Mouse (Mus musculus): ENCODE data around the gene Lrp2. TPM values are rescaled to one million over a fixed set of nuclear protein-coding genes. Genes with fewer than 3 reads are reported as not detected.

Gene Lrp2
- 1.6 TPM in 2 replicates for polyA plus RNA-seq (2015; fragmentation: Nextera tagmentation; extraction: Ambion mirVana)

DNA sequence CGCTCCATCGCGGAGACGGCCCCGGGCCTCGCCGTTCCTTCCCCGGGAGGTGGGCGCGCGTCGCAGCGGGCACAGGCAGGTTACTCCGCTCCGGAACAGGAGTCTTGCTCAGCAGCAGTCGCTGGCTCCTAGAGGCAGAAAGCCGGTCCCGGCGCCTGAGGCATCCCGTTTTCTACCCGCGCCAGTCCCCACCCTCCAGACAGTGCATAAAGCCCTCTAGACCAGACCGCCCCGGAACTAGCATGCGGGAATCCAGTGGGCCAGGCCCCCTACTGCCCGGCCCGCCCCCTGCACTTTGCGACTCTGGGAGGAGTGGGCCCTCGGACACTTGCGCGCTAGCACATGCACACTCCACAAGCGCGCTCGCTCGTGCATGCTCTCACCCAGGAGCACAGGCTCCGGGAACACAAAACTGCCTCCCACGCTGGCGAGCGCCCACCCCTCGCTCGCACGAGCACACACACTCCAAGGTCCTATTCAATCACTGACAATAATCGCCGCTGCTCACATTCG is at the start of gene Lrp2:
Gene Lrp2 (minus strand): TSS at position 180 of the 513 bp plus-strand sequence.
- WGBS: under 1% methylated on average over 44 of the region's 45 CpGs
- Histone ChIP-seq H3K4me2 (replicated peaks; ENCODE audit: low read depth) (peak within 1 kb of the TSS; percentile 99), H3K9ac (ENCODE audit: low read depth, low read length) (peak within 1 kb of the TSS; percentile 5; the same call in 1 of the 2 replicates), H3K4me3 (ENCODE audit: low read depth, low read length) (peak within 1 kb of the TSS; percentile 57), H3K27me3 (replicated peaks; ENCODE audit: control insufficient read depth, insufficient read depth, low read length) (peaks cover 58% of the 10 kb centered on the region), H3K4me1 (replicated peaks; ENCODE audit: control insufficient read depth, insufficient read depth, low read length) (0 out of 2 replicates have a peak, but pooled peaks cover 11% of the 10 kb centered on the region), H3K36me3 (ENCODE audit: control insufficient read depth, insufficient read depth) (no peaks in the 10 kb centered on the region), H3K9me3 (ENCODE audit: control insufficient read depth) (no peaks in the 10 kb centered on the region), H3K27ac (ENCODE audit: low read depth, low read length) (no peak within 1 kb of the TSS)
- peak; percentile 45 for ATAC-seq
- 0 out of 2 replicates have a peak, but pooled peaks have one; percentile 17 for TF ChIP-seq CTCF (IDR thresholded peaks at IDR 0.05; ENCODE audit: low read depth)

DNA sequence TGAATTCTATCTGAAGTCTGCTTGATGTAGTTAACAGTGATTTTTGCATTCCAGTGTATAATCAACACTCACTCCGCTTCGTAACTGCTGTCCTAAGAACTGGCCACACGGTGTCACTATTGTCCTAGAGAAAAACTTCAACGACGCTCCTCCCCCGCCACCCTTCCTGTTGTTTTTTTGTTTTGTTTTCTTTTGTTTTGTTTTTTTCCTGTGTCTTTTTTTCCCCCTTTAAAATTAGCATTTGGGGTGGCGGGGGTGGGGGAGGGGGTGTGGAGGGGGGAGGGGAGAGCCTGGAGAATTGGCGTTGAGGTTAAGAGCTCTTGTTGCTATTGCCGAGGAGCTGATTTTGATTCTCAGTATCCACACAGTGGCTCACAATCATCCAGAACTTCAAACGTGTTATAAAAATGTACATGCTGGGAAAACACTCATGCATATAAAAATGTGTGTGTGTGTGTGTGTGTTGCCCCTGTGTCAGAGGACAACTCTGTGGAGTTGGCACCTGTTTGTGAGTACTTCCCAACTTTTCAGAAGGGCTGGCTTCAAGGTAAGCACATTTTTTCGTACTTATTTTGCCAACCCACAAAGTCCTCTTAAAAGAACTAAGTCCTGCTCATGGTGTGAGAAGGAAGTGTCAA is 49.3 kb upstream of the Lrp2 start:
- no peaks in the 10 kb centered on the region for H3K9me3 ChIP-seq (ENCODE audit: control insufficient read depth)
- H3K4me3 ChIP-seq (ENCODE audit: low read depth, low read length): peak overlapping the region; percentile 45
- peak; percentile 84 for TF ChIP-seq CTCF (IDR thresholded peaks at IDR 0.05; ENCODE audit: low read depth)
- H3K4me1 ChIP-seq (replicated peaks; ENCODE audit: control insufficient read depth, insufficient read depth, low read length): no peaks in the 10 kb centered on the region
- H3K27me3 ChIP-seq (replicated peaks; ENCODE audit: control insufficient read depth, insufficient read depth, low read length): no peaks in the 10 kb centered on the region
- WGBS: 8% methylated on average over 11 of the region's 11 CpGs
- peak; percentile 34; the same call in 1 of the 2 replicates for ATAC-seq
- H3K36me3 ChIP-seq (ENCODE audit: control insufficient read depth, insufficient read depth): no peaks in the 10 kb centered on the region
- no peak overlapping the region for H3K9ac ChIP-seq (ENCODE audit: low read depth, low read length)
- H3K4me2 ChIP-seq (replicated peaks; ENCODE audit: low read depth): peak overlapping the region; percentile 61
- H3K27ac ChIP-seq (ENCODE audit: low read depth, low read length): no peak overlapping the region

DNA sequence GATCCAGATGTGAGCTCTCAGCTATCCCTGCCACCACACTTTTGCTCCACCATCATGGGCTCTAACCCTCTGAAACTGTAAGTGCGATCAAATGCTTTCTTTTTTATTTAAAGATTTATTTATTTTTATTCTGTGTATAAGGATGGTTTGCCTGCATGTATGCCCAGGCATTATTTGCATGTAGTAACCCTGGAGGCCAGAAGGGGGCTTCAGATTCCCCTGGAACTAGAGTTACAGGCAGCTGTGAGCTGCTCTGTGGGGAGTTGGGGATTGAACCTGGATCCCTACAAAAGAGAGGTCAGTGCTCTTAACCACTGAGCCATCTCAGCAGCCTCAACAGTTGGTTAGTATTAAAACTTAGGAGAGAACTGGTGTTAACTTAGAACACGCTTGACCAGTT is 45.6 kb upstream of the Lrp2 start:
- H3K36me3 ChIP-seq (ENCODE audit: control insufficient read depth, insufficient read depth): no peaks in the 10 kb centered on the region
- peak; percentile 49 for TF ChIP-seq CTCF (IDR thresholded peaks at IDR 0.05; ENCODE audit: low read depth)
- H3K27me3 ChIP-seq (replicated peaks; ENCODE audit: control insufficient read depth, insufficient read depth, low read length): no peaks in the 10 kb centered on the region
- ATAC-seq: no peak
- H3K4me3 ChIP-seq (ENCODE audit: low read depth, low read length): no peak overlapping the region
- 87% methylated on average over 2 of the region's 2 CpGs for WGBS
- no peak overlapping the region for H3K27ac ChIP-seq (ENCODE audit: low read depth, low read length)
- no peak overlapping the region for H3K9ac ChIP-seq (ENCODE audit: low read depth, low read length)
- H3K4me1 ChIP-seq (replicated peaks; ENCODE audit: control insufficient read depth, insufficient read depth, low read length): no peaks in the 10 kb centered on the region
- no peak overlapping the region for H3K4me2 ChIP-seq (replicated peaks; ENCODE audit: low read depth)
- H3K9me3 ChIP-seq (ENCODE audit: control insufficient read depth): no peaks in the 10 kb centered on the region

DNA sequence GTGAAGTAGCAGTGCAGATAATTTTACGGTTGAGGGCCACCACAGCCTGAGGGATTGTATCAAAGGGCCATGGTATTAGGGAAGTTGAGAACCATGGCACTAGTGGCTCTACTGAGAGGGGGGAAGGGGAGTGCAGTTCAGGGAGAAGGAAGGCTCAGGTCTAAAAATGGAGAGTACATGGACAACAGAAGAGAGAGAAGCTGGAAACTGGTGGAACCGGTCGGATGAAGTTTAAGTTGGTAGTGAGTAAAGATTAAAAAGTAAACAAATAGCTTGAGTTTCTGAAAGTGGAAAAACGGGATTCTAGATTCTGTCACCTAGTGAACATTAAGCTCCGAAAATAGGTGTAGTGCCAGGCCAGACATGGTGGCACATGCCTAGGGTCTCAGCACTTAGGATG is 44.9 kb upstream of the Lrp2 start:
- Histone ChIP-seq H3K27me3 (replicated peaks; ENCODE audit: control insufficient read depth, insufficient read depth, low read length) (no peaks in the 10 kb centered on the region), H3K9ac (ENCODE audit: low read depth, low read length) (no peak overlapping the region), H3K4me1 (replicated peaks; ENCODE audit: control insufficient read depth, insufficient read depth, low read length) (no peaks in the 10 kb centered on the region), H3K27ac (ENCODE audit: low read depth, low read length) (no peak overlapping the region), H3K9me3 (ENCODE audit: control insufficient read depth) (no peaks in the 10 kb centered on the region), H3K4me2 (replicated peaks; ENCODE audit: low read depth) (no peak overlapping the region), H3K4me3 (ENCODE audit: low read depth, low read length) (no peak overlapping the region), H3K36me3 (ENCODE audit: control insufficient read depth, insufficient read depth) (no peaks in the 10 kb centered on the region)
- WGBS: 44% methylated on average over 5 of the region's 5 CpGs
- no peak for ATAC-seq
- no peak for TF ChIP-seq CTCF (IDR thresholded peaks at IDR 0.05; ENCODE audit: low read depth)

DNA sequence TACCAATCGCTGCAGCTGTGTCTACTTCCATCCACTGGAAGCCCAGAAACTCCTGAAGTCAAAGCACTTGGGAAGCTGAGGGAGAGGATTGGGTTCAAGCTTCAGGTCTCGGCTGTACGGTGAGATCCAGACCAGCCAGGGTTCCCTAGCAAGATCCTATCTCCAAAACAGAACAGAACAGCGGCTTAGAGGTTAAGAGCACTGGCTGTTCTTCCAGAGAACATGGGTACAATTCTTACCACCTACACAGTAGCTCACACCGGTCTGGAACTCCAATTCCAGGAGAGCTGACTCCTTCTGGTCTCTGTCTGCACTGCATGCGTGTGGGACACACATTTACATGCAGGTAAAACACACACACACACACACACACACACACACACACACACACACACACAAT is 44.0 kb upstream of the Lrp2 start:
- 87% methylated on average over 6 of the region's 6 CpGs for WGBS
- Histone ChIP-seq H3K36me3 (ENCODE audit: control insufficient read depth, insufficient read depth) (no peaks in the 10 kb centered on the region), H3K27me3 (replicated peaks; ENCODE audit: control insufficient read depth, insufficient read depth, low read length) (no peaks in the 10 kb centered on the region), H3K4me2 (replicated peaks; ENCODE audit: low read depth) (0 out of 2 replicates have a peak overlapping the region, but pooled peaks have one; percentile 13), H3K4me1 (replicated peaks; ENCODE audit: control insufficient read depth, insufficient read depth, low read length) (no peaks in the 10 kb centered on the region), H3K9ac (ENCODE audit: low read depth, low read length) (no peak overlapping the region), H3K4me3 (ENCODE audit: low read depth, low read length) (no peak overlapping the region), H3K27ac (ENCODE audit: low read depth, low read length) (no peak overlapping the region), H3K9me3 (ENCODE audit: control insufficient read depth) (no peaks in the 10 kb centered on the region)
- no peak for TF ChIP-seq CTCF (IDR thresholded peaks at IDR 0.05; ENCODE audit: low read depth)
- ATAC-seq: no peak

DNA sequence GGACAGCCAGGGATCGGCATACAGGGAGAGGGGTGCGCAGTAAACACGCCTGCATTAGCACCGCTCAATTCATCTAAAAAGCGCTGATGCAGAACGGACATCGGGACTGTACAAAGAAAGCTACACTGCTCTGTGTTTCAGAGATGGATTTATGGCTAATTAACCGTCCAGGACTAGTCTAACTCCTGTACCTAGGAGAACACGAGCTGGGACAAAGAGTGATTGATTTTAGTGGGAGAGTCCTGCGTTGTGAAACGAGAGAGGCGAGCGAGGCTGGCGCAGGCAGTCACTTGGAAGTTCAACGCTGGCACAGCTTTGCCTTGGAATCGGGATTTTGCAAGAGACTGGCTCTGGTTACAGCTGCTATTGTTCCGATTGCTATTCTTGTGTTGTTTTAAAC is 43.4 kb upstream of the Lrp2 start:
- WGBS: 66% methylated on average over 17 of the region's 17 CpGs
- H3K27me3 ChIP-seq (replicated peaks; ENCODE audit: control insufficient read depth, insufficient read depth, low read length): no peaks in the 10 kb centered on the region
- no peak overlapping the region for H3K9ac ChIP-seq (ENCODE audit: low read depth, low read length)
- no peak overlapping the region for H3K4me3 ChIP-seq (ENCODE audit: low read depth, low read length)
- H3K36me3 ChIP-seq (ENCODE audit: control insufficient read depth, insufficient read depth): no peaks in the 10 kb centered on the region
- no peaks in the 10 kb centered on the region for H3K4me1 ChIP-seq (replicated peaks; ENCODE audit: control insufficient read depth, insufficient read depth, low read length)
- peak overlapping the region; percentile 13; the same call in 1 of the 2 replicates for H3K4me2 ChIP-seq (replicated peaks; ENCODE audit: low read depth)
- no peaks in the 10 kb centered on the region for H3K9me3 ChIP-seq (ENCODE audit: control insufficient read depth)
- no peak for TF ChIP-seq CTCF (IDR thresholded peaks at IDR 0.05; ENCODE audit: low read depth)
- ATAC-seq: no peak
- no peak overlapping the region for H3K27ac ChIP-seq (ENCODE audit: low read depth, low read length)
